Mouse (Mus musculus): ENCODE measurements around the gene Tcte1.

The Tcte1 gene

DNA sequence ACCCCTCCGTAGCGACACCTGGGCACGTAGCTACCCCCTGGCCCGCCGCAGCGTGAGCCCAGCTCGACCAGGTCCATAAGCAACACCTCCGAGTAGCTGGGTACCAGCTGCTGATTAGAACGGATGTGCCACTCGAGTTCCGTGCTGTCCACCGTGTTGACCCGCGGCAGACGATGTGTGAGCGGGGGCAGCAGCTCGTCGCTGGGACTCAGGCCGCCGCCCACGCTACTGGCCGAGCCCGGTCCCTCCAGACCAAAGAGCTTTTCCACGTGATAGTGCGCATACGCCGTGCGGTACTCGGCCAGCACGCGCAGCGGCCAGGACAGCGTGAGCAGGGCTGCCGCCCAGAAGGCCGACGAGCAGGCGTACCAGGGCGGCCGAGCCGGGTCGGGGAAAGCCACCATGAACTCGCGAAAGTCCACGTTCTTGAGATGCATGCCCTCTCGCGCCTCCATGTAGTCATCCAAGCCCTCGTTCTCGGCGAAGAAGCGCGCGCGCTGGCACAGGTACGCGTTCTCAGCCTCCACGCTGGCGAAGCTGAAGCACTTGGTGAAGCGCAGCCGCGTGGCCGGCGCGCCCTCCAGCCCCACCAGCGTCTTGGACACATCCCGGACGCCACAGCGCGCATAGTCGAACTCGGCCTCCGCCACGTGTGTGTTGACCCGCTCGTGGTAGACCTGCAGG, 22.2 kb downstream of the Tcte1 start:
- in situ Hi-C loops (cut with MboI, MseI), result loop anchor here in 1 of 2 experiments (10.0 kb wide), 1 partner anchor 531 kb away; no protein-coding TSS in a partner anchor

DNA sequence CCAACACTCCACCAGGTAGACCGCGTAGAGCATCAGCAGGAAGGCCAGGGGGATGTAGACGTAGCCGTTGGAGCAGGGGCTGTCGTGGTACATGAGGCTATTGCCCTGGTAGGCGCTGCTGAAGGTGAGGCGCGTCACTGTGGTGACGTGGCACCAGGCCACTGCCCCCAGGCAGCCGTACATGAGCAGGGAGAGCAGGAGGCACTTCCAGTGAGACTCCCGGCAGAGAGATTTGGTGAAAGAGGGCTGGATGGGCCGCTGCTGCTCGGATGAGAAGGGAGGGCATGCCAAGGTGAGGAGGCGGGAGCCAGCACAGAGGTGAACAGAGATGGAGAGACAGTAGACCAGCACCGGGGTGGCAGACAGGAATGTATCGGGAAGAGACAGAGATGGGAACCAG, 23.7 kb downstream of the Tcte1 start:
- in situ Hi-C loops (cut with MboI, MseI), result loop anchor here in 1 of 2 experiments (10.0 kb wide), 1 partner anchor 532 kb away; no protein-coding TSS in a partner anchor

DNA sequence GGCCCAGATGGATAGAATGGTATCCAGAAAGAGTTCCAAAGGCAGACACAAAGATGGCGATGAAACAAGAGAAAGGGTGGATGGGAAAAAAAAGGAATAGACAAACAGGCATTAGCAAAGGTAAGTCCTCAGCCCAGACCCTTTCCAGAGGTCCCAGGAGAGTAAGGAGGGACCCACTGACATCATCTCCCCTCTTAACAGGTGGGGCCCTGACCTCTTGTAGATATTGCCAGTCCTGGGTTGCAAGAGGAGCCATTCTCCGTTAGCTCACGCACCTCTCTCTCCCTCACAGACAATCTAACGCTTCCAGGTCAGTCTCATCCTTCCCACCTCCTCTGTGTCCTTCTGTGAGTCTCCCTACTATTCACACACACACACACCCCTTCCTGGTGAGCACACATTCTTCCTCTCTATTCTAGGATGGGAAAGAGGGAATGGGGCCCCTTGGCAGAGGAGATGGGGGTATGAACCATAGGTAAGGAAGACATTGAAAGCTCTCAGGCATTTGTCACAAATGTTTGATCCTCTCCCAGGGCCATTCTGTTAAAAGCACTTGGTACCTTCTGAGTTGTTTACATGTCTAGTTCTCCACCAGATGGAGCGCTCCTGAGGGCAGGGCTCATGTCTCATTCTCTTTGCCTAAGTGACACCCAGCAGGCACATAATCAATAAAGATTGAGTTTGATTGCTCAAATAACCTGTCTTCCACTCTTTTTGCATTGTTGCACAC, 24.4 kb downstream of the Tcte1 start:
- in situ Hi-C loops (cut with MboI, MseI), result loop anchor here in 1 of 2 experiments (10.0 kb wide), 1 partner anchor 533 kb away; no protein-coding TSS in a partner anchor

DNA sequence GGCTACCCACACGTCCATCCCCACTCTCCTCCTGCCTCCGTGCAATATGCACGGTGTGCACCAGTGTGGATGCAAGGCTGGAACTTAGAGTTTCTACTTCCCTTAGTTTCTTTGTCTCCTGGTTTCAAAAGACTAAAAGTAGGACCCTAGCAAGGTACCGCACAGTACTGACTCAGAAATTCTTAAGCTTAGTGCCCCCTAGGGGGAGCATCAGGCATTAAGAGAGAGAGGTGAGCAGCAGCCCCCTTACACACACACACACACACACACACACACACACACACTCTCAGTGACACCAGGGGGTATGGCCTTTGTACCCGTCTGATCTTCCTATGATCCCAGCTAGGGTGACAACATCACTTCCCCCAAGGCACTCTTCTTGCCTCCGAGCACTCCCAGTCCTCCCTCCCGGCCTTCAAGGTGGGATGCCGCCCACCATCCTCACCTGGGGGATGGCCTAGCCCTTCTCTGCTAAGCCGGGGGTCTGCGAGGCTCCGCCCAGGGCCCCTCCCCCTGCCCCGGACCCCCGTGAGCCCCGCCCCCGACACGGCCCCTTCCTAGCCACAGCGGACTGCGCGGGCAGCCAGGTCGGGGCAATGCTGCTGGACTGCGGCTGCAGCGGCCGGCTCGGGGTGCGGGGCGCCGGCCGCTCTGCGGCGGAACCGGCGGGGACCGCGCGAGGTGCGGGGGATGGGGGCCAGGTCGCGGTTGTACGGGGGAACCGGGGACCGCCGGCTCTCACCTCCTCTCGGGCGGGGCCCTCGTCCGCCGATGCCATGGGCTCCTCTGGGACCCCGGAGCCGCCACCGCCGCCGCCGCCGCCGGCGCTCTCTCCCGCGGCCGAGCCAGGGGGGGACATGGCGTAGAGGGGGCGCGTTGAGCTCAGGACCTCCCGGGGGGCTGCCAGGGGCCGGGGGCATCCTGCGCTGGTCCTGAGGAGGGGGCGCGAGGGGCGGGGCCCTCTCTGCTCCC, 25.6 kb downstream of the Tcte1 start:
- in situ Hi-C loops (cut with MboI, MseI), result loop anchor here in 1 of 2 experiments (10.0 kb wide), 1 partner anchor 534 kb away; no protein-coding TSS in a partner anchor

DNA sequence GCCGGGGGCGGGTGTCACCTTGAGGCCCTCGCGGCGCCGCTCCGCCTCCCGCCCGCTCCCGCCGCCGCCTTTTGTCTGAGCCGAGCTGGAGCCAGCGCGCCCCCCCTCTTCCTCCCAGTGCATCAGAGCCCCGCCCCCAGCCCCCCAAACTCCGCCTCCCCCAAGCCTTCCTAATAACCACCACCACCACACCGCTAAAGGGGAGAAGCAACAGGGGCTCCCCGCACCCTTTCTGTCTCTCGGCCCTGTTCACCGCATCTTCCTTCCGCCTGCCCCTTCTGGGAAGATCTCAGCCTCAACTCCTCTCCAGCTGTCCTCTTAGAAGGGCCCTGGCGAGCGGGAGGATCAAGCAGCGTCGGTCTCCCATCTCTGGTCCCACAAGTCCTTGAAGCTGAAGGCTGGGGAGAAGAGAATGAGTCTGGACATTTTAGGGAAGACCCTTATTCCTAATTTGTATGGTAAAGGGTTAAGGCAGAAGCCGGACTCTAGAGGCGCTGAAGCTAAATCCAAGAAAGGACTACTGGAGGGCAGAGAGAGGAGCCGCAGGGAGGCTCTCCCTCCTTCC, 26.5 kb downstream of the Tcte1 start, which contains the start of gene Tmem151b:
Gene Tmem151b (minus strand): TSS at position 61 of the 565 bp plus-strand sequence.
- in situ Hi-C loops (cut with MboI, MseI), result loop anchor here (5.0 to 10.0 kb wide), 2 partner anchors 72 to 535 kb away; partner anchors contain the start of gene Spats1 (in 2 of the 2)

DNA sequence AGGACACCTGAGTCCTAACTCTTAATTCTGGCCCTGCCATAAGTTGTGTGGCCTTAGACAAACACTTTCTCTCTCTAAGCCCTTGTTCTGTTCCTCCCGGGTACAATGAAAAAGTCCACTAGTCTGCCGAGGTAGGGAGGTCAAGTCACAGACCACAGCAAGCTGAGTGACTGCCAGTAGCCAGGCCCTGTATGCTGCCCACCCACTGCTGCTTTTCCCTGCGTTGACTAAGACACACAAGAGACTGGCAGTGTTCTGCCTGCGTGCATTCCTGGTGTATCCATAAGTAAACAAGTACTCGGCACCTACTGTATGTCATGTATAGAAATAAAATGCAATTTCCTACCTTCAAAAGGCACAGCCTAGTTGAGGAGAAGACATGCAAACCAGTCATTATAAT, 27.0 kb downstream of the Tcte1 start:
- in situ Hi-C loops (cut with MboI, MseI), result loop anchor here (5.0 kb wide), 1 partner anchor 73 kb away; the partner anchor contains the start of gene Spats1 (in 2 of the 2)

DNA sequence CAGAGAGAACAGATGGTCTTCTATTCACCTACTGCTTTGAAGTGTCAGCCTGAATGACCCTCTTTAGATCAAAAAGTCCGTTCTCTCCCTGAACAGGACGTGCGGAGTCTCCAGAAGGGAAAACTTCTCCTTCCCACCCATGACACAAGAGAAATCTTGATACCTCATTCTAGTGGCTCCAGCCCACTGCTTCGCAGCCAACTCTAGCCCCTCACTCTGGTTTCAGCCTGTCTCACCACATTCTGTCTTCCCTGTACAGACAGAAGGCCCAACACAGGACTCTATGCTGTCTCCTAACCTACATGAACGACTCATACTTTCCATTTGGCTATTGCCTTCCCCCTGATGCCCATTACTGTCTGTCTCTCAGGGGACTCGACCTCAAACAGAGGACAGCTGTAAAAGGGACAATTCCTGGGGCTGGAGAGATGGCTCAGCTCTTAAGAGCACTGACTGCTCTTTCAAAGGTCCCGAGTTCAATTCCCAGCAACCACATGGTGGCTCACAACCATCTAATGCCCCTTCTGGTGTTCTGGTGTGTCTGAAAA, 28.1 kb downstream of the Tcte1 start:
- in situ Hi-C loops (cut with MboI, MseI), result loop anchor here (5.0 kb wide), 1 partner anchor 74 kb away; the partner anchor contains the start of gene Spats1 (in 2 of the 2)

DNA sequence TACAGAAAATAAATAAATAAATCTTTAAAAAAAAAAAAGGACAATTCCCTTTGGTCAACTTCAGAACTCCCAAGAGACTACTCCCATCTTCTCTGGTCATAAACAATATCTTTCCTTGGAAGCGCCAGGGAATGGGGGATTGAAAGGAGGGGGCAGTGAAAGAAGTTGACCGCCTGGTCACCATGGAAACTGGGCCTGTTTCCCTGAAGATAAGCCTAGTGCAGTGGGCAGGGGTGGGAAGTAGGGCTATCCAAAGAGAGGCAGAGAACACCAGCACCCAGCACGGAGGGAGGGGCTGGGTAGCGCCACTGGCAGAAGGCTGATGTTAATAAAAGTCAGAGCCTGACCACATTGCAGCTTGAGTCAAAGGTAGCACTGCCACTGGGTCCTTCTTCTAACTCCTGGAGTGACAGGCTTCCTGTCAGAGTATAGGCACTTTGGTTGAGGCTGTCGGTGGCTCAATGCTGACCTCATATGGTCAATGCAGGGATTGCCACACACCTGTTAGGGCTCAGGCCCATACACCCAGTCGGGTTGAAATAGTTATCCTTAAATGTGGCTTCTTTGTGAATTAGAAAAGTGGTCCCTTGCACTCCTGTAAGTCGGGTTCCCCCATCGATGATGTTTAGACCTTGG, 28.7 kb downstream of the Tcte1 start:
- in situ Hi-C loops (cut with MboI, MseI), result loop anchor here (5.0 kb wide), 1 partner anchor 75 kb away; the partner anchor contains the start of gene Spats1 (in 2 of the 2)

DNA sequence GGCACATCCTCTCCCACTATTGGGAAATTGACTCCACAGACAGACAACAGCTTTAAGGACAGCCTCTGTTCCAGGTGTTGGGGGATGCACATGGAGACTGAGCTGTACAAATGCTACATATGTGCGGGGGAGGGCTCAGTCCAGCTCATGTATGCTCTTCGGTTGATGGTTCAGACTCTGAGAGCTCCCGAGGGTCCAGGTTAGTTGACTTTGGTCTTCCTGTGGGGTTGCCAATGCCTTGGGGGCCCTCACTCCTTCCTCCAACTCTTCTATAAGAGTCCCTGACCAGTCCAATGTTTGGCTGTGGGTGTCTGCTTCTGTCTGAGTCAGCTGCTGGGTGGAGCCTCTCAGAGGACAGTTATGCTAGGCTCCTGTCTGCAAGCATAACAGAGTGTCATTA, 29.8 kb downstream of the Tcte1 start:
- in situ Hi-C loops (cut with MboI, MseI), result loop anchor here (5.0 kb wide), 1 partner anchor 76 kb away; the partner anchor contains the start of gene Spats1 (in 2 of the 2)

DNA sequence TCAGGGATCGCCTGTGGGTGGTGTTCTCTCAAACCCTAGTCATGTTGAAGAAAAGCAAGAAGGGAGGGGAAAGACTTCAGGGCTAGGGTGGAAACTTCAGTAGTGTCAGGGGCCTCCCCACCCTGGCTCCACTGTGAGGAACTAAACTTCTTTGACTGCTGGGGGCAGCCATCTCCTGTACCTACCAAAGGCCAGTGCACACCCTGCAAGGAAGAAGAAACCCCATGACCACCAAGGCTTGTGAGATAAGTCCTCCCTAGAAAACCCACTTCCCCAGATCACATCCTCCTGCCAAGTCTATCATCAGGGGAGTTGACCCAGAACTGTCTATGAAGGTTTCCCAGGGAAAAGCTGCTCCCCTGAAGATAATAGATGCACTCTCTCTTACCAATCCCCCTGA, 31.2 kb downstream of the Tcte1 start:
- in situ Hi-C loops (cut with MboI, MseI), result loop anchor here (5.0 kb wide), 1 partner anchor 77 kb away; the partner anchor contains the start of gene Spats1 (in 2 of the 2)

DNA sequence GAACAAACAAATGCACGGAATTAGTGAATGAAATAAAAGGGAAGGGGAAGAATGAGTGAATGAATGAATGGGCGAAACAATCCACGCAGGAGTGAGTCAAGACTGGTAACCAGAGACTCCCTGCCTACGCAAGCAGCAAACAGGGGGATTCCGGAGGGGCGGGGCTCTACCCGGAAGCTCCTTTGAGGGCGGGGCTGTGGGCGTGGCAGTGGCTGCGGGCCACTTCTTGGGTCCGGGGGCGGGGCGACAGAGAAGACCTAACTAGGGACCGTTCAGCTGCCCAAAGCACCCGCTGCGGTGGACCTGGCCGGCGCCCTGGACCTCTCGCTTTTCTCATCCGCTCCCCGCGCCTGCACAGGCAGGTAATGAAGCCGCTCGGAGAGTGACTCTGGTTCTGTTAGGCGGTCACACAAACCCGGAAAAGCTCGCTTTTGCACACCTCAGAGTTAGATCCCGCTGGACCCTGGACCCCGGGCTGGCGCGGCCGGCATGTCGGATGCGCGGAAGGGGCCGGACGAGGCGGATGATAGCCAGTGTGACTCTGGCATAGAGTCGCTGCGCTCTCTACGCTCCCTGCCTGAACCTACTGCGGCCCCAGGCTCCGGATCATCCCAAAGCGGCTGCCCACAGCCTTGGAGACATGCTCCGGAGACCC, 32.3 kb downstream of the Tcte1 start, which contains the start of gene Nfkbie:
Gene Nfkbie (plus strand): TSS at position 252 of the 655 bp plus-strand sequence.
- in situ Hi-C loops (cut with MboI, MseI), result no loop called here

DNA sequence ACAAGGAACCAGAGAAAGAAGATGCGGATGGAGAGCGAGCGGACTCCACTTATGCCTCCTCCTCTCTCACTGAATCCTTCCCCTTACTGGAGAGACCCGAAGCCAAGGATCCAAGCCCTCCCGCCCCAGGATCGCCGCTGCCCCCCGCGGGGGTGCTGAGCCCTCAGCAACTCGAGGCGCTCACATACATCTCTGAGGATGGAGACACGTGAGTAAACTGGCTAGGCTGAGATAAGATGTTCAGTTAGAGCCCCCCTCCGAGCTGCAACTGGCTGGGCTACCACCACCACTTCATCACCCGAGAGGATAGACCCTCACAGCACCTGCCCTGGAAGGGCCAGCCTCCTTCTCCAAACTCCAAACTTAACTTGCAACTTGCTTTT, 32.9 kb downstream of the Tcte1 start:
- in situ Hi-C loops (cut with MboI, MseI), result no loop called here

DNA sequence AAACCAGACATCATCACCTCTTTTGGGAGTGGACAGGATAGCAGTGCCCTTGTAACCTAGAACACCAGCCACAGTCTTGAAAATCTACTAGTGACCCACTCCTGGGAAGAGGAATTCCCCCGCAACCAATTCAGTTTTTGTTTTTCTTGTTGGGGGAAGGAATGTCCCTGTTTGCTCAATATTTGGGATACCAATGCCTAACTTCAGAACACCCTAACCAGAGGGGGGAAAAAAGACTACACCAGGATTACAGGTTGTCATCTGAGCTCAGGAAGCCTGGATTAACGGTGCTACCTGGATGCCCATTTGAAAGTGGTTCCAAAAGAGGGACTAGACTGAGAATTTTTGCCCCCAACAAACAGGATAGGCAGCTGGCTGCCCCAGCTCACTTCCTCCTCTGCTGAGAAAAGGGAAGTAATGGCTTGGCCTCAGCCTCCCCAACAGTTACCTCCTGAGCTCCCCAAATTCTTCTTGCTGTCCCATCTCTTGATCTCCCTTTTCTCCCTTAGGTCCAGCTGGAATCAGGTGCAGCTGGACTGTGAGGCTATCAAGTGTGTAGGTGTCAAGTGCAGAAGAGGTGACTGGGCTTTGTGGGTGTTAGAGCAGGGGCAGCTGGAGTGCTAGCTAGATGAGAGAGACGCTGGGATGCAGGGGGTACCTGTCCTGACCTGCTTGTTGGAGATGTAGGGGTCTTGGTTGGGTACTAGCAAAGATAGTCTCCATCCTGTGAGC, 33.4 kb downstream of the Tcte1 start:
- in situ Hi-C loops (cut with MboI, MseI), result no loop called here

DNA sequence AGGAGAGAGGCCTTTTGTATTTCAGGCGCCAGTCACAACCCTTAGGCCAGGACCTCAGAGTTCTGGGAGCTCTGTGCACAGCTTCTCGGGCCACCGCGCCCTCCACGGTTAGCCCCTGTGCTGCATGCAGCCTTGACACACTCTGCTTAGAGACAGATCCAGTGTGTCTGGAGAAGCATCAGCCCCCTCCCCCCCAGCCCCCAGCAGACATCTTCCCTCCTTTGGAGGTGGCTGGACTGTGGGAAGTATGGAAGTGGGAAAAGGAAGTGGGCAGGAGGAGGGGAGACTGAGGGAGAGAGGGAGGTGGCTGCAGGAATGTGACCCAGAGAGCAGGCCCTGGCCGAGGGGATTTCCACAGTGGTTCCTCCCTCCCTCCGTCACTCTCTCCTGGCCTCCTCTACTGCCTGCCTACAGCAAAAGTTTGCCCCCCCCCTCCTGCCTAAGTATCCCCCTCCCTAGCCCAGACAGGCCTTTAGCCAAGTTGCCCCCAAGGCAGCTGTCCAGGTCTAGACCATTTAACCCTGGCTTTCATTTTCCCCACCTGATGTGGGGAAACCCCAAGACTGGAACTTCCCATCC, 34.1 kb downstream of the Tcte1 start:
- in situ Hi-C loops (cut with MboI, MseI), result no loop called here

DNA sequence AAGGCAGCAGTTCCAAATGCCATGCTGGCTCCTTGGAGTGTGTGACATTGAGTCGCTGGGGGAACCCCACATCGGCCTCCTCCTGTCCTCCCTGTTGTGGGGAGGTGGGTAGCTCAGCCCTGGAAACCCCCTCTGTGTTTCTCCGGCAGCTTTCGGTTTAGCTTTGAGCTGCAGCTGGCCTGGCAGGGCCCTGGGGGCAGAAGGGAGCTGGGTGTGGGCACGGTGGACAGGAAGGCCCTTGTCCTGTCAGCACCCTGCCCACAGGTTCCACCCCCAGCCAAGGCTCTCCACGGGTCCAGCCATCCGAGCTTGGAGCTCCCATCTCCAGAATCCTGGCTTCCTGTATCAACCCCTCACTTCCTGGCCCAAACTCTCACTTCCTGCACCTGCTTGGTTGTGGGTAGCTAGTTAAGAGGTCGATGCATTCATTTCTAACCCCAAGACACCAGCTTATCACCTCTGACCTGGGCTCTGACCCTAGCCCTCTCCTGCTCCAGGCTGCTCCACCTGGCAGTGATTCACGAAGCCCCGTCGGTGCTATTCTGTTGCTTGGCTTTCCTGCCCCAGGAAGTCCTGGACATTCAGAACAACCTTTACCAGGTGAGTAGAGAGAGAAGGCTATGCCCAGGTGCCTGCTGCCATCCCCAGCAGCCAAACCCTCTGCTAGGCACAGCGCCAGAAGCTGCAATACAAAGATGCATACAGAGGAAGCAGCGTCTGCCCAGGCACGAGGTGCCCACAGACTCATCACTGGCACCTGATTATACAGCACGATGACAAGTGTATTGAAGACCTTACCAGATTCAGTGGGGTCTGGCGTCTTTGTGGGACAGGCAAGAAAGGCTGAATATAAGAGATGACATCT, 35.0 kb downstream of the Tcte1 start:
- in situ Hi-C loops (cut with MboI, MseI), result no loop called here

DNA sequence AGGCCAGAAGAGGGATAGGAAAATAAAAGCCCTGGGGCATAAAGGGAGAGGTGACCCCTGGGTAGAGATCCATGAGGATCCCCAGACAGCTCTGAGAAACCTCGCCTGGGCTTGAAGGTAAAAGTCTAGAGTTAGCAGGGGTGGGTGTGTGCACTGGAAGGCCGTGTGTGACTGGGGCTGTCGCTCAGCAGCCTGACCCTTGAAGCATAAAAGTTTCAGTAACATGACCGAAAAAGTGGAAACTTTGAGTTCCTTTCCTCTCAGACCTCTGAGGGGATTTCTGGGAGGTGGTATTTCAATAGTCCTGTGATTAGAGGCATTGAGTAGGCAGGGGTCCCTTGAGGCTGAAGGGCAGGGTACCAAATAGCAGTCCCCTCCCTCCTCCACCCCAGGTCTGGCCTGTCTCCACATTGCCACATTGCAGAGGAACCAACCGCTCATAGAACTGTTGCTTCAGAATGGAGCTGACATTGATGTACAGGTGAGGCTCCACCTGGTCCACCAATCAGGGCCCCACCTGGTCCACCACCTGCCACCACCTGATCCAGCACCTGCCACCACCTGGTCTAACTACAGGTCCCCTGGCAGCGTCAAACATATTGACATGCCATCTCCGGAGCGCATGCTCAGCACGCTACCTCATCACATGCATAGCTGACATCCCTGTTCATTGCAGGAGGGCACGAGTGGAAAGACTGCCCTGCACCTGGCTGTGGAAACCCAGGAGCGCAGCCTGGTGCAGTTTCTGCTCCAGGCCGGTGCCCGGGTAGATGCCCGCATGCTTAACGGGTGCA, 36.7 kb downstream of the Tcte1 start:
- in situ Hi-C loops (cut with MboI, MseI), result no loop called here

Data from T-helper 17 cell (primary cell).